Mouse (Mus musculus): Measurements from ENCODE around the gene Nos1ap. TPM values are rescaled to one million over a fixed set of nuclear protein-coding genes. Genes with fewer than 3 reads are reported as not detected.
A peak's percentile ranks its signal among the peaks of the same experiment; 100 is the strongest.

The Nos1ap gene
- polyA plus RNA-seq, 1 experiment from 2014 or later = 6.5 TPM

DNA sequence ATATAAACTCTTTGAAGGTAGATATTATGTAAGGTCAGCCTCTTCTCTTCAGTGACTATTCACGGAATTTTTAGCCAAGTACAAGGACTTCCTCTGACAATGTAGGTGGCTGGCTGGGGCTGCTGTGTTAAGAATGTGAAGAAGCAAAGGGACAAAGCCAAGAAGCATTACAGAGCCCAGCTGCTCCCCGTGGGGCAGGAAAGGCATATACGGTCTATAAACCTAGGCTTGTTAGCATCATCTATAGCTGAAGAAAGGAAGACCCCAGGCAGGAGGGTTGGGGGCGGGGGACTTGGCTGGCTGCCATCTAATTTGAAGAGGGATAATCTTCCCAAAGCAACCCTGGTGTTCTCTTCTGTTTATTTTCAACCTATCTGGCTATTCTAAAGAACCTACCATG is 180.6 kb downstream of the Nos1ap start:
- H3K9me3 ChIP-seq = no peaks in the 10 kb centered on the region
- H3K36me3 ChIP-seq (replicated peaks) = no peaks in the 10 kb centered on the region
- no peak overlapping the region for H3K4me3 ChIP-seq
- no peak overlapping the region for H3K27ac ChIP-seq (replicated peaks)
- H3K27me3 ChIP-seq (replicated peaks; ENCODE audit: low read depth, poor library complexity, severe bottlenecking) = no peaks in the 10 kb centered on the region
- peaks cover 12% of the 10 kb centered on the region for H3K4me1 ChIP-seq
- 54% methylated on average over 4 of the region's 4 CpGs for whole genome bisulfite sequencing
- DNase-seq (ENCODE audit: low spot score) = no peak

DNA sequence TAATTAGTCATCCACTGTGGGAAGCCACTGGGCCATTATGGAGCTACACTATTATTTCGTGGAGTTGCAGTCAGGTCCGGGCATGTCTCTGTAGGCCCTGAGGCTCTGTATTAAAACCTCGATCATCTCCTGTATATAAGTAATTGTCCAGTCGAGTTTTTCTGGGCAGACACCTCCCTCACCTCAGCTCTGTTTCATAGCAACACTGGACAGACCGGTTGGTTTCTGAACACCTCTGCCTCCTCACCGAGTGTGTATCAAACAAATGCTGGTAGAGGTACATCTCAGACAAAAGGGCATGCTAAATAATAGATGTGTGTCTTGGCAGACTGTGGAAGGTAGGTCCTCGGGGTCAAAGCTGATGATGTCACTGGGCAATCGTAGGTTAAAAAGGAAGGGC is 182.7 kb downstream of the Nos1ap start:
- no peaks in the 10 kb centered on the region for H3K36me3 ChIP-seq (replicated peaks)
- peaks cover 12% of the 10 kb centered on the region for H3K4me1 ChIP-seq
- no peak overlapping the region for H3K4me3 ChIP-seq
- no peaks in the 10 kb centered on the region for H3K9me3 ChIP-seq
- no peak for DNase-seq (ENCODE audit: low spot score)
- H3K27ac ChIP-seq (replicated peaks) = no peak overlapping the region
- WGBS = 88% methylated on average over 8 of the region's 8 CpGs
- H3K27me3 ChIP-seq (replicated peaks; ENCODE audit: low read depth, poor library complexity, severe bottlenecking) = no peaks in the 10 kb centered on the region

DNA sequence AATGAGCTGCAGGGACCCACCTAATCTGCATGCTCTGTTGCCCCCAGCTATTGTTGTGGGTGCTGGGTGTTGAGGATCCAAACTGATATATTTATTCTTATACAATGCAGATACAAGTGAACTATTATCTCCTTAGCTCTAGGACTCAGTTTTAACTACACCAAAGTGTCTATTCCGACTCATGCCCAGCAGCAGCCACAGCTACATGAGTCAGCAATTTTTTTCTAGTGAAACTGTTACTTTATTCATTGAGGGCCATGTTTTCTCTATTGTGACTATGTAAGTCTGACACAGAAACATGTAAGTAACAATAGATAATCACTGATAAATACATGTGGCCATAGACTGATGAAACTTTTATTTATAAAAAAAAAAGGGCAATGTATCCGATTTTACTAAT is 184.5 kb downstream of the Nos1ap start:
- H3K4me1 ChIP-seq = peaks cover 6% of the 10 kb centered on the region; the same call in 1 of the 2 replicates
- H3K27ac ChIP-seq (replicated peaks) = no peak overlapping the region
- H3K9me3 ChIP-seq = no peaks in the 10 kb centered on the region
- H3K36me3 ChIP-seq (replicated peaks) = no peaks in the 10 kb centered on the region
- no peaks in the 10 kb centered on the region for H3K27me3 ChIP-seq (replicated peaks; ENCODE audit: low read depth, poor library complexity, severe bottlenecking)
- no peak overlapping the region for H3K4me3 ChIP-seq
- 87% methylated on average over 2 of the region's 2 CpGs for WGBS
- DNase-seq (ENCODE audit: low spot score) = no peak

DNA sequence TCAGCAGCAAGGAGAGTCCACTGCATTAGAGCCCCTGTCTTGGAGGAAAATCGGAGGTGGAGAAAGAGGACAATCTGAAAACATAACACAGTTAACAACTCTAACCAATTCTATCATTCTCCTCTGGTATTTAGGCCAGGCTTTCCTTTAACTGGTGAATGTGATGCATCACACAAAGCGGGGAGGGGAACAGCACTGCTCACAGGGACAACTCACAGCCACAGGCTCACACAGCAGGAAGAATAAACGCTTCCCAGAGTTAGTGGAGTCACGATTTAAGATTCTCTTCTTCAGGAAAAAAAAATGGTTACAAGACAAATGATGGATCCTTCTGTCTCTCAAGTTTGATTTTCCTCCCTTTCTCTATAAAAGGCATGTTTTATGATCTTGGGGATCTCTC is 187.0 kb downstream of the Nos1ap start:
- DNase-seq (ENCODE audit: low spot score) = no peak
- Histone ChIP-seq H3K36me3 (replicated peaks) (no peaks in the 10 kb centered on the region), H3K27me3 (replicated peaks; ENCODE audit: low read depth, poor library complexity, severe bottlenecking) (no peaks in the 10 kb centered on the region), H3K27ac (replicated peaks) (no peak overlapping the region), H3K4me1 (no peaks in the 10 kb centered on the region), H3K4me3 (no peak overlapping the region), H3K9me3 (no peaks in the 10 kb centered on the region)
- 69% methylated on average over 4 of the region's 4 CpGs for whole genome bisulfite sequencing

DNA sequence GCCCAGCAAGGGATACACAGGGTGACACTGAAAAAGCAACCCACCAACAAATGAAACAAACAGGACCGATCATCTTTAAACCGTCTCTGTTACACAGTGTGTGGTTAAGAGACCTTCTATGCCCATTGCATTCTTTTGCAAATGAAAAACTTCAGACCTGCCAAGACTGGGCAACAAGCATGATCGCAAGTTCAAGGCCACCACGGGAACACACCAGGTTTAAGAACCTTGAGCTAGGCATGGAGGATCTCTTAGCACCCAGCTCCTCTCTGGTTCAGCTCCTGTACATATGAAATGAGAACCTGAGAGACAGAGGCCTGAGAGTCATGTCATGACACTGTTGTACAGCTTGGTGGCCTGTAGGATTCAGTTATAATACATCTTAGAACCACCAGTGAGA is 190.8 kb downstream of the Nos1ap start:
- Histone ChIP-seq H3K9me3 (no peaks in the 10 kb centered on the region), H3K4me3 (no peak overlapping the region), H3K27me3 (replicated peaks; ENCODE audit: low read depth, poor library complexity, severe bottlenecking) (no peaks in the 10 kb centered on the region), H3K27ac (replicated peaks) (no peak overlapping the region), H3K36me3 (replicated peaks) (no peaks in the 10 kb centered on the region), H3K4me1 (no peaks in the 10 kb centered on the region)
- no peak for DNase-seq (ENCODE audit: low spot score)
- 91% methylated on average over 4 of the region's 4 CpGs for WGBS

DNA sequence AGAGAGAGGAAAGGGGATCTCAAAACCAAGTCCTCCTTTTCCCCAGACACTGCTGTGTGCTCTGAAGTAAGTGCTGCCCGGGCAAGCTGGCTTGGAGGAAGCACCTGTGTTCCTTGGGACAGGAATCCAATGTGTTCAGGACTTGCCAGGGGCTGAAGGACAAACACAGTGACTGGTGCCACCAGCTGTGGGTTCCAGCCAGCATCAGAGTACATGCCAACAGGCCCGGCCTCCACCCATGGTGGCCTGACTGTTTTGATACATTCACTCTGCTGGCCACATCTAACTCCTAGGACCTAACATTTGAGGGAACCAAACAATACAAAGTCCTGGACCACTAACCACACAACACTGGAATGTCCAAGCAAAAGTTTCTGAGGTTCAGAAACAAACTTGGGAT is 194.6 kb downstream of the Nos1ap start:
- Histone ChIP-seq H3K4me1 (peaks cover 5% of the 10 kb centered on the region; the same call in 1 of the 2 replicates), H3K4me3 (no peak overlapping the region), H3K27ac (replicated peaks) (no peak overlapping the region), H3K36me3 (replicated peaks) (no peaks in the 10 kb centered on the region), H3K27me3 (replicated peaks; ENCODE audit: low read depth, poor library complexity, severe bottlenecking) (no peaks in the 10 kb centered on the region), H3K9me3 (no peaks in the 10 kb centered on the region)
- DNase-seq (ENCODE audit: low spot score) = no peak
- 91% methylated on average over 2 of the region's 2 CpGs for WGBS

DNA sequence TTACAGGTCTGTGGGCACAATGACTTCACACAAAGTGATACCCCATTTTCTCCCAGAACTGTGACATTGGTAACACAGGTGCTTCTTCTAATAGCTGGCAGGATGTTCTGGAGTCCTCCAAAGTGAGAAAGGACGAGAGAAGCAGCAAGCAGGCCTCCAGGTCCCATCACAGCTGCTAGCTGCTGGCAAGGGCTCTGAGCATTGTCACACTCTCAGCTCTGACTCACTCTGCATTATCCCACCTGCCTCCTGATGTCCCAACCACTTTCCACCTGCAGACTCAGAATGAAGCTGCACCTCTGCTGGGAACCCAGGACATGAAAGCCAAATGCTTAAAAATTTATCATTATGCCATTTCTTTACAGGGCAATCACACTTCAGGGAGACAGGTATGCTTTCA is 195.0 kb downstream of the Nos1ap start:
- Histone ChIP-seq H3K36me3 (replicated peaks) (no peaks in the 10 kb centered on the region), H3K4me3 (no peak overlapping the region), H3K9me3 (no peaks in the 10 kb centered on the region), H3K27me3 (replicated peaks; ENCODE audit: low read depth, poor library complexity, severe bottlenecking) (no peaks in the 10 kb centered on the region), H3K4me1 (peaks cover 5% of the 10 kb centered on the region; the same call in 1 of the 2 replicates), H3K27ac (replicated peaks) (no peak overlapping the region)
- no peak for DNase-seq (ENCODE audit: low spot score)
- WGBS = 71% methylated on average over 1 of the region's 1 CpGs

DNA sequence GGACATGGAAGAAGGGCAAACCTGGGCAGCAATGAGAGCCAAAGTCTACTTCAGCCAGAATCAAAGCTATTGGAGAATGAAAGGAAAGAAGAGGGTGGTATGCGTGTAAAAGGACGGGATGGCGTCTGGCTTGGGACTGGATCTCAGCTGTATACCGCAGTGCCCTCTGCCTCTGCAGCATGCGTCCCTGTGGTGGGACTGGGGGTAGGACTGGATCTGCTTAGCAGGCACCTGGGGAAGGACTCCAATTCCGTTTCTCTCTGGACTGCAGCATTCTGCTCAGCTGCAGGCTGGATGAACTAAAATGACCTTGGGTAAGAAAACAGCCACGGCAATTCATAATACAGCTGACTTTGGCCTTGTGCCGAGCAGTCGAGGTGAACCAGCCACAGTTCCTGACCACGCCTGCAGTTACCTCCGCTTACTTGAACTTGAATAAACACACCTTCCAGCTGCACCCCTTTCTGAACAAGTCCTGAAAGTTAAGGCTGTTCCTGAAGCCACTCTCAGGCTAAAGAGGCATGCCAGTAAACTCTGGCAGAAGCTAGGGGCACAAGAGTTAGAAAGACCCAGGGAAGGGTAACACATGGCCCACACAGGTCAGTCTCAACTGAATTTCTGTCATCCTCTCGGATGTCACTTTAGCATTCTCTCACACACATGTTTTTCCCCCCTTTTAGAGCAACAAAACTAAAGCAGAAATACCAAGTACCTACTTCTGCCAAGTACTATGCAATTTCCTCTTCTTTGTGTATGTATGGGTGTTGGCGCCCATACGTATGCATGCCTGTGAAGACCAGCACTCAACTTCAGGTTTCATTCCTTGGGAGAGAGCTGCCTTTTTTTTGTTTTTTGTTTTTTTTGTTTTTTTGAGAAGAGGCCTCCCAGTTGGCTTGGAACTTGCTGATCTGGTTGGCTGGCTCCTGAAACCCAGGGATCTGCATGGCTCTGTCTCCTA is 196.6 kb downstream of the Nos1ap start:
- H3K36me3 ChIP-seq (replicated peaks) = no peaks in the 10 kb centered on the region
- peaks cover 5% of the 10 kb centered on the region; the same call in 1 of the 2 replicates for H3K4me1 ChIP-seq
- H3K4me3 ChIP-seq = no peak overlapping the region
- WGBS = 87% methylated on average over 14 of the region's 14 CpGs
- H3K27me3 ChIP-seq (replicated peaks; ENCODE audit: low read depth, poor library complexity, severe bottlenecking) = no peaks in the 10 kb centered on the region
- H3K27ac ChIP-seq (replicated peaks) = no peak overlapping the region
- H3K9me3 ChIP-seq = no peaks in the 10 kb centered on the region
- no peak for DNase-seq (ENCODE audit: low spot score)

DNA sequence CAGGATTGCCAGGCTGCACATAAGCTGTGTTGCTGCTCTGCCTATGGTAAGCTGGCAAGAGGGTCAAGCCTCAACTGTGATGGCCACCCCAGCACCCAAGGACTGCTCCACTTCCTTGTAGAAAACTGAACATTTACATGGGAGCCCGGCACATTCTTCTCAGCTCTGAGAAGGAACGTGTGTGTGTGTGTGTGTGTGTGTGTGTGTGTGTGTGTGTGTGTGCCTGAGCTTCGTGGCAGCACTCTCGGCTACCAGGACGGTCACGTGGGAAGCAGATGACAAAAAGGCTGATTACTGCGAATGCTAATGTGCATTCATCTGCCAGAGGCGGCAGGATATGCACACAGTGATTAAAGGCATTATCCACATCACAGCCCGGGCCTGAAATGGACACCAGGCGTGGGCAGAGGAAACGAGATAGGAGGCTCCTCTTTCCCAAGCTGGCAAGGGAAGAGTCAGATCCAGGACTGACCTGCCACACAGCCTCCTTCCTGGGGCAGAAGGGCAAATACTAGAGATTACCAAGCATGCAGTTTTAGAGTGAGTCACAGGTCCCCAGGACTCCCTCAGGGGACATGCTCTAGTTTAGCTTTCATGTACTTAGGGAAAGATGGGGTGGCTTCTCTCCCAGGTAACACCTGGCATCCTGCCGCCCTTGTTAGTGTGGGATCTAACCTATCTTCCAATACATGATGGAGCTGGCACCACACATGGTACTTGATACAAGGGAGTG is 202.3 kb downstream of the Nos1ap start:
- WGBS = 60% methylated on average over 12 of the region's 12 CpGs
- H3K4me3 ChIP-seq = no peak overlapping the region
- H3K4me1 ChIP-seq = peaks cover 10% of the 10 kb centered on the region
- H3K27ac ChIP-seq (replicated peaks) = 0 out of 2 replicates have a peak overlapping the region, but pooled peaks have one; percentile 1
- H3K36me3 ChIP-seq (replicated peaks) = no peaks in the 10 kb centered on the region
- H3K9me3 ChIP-seq = no peaks in the 10 kb centered on the region
- peak; percentile 26 for DNase-seq (ENCODE audit: low spot score)
- H3K27me3 ChIP-seq (replicated peaks; ENCODE audit: low read depth, poor library complexity, severe bottlenecking) = no peaks in the 10 kb centered on the region

DNA sequence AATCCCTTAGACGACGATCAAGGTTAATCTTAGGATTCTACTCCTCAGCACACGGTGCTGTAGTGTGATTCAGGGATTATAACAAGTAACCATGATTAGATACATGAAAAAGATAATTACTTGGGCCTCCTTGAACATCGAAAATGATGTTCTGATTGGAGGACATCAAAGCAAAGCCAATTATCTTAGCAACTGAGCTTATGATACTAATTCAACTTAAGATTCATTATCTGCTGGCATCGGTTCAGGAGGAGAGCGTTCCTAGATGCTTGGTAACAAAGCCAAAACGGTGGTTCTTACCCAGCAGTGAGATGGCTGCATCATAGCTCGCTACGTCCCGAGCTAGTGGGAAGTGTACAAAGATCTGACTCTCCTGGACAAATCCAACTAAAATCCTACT is 204.2 kb downstream of the Nos1ap start:
- no peak overlapping the region for H3K4me3 ChIP-seq
- WGBS = 89% methylated on average over 10 of the region's 10 CpGs
- no peaks in the 10 kb centered on the region for H3K27me3 ChIP-seq (replicated peaks; ENCODE audit: low read depth, poor library complexity, severe bottlenecking)
- H3K27ac ChIP-seq (replicated peaks) = no peak overlapping the region
- no peaks in the 10 kb centered on the region for H3K36me3 ChIP-seq (replicated peaks)
- H3K4me1 ChIP-seq = peaks cover 21% of the 10 kb centered on the region
- H3K9me3 ChIP-seq = no peaks in the 10 kb centered on the region
- no peak for DNase-seq (ENCODE audit: low spot score)

DNA sequence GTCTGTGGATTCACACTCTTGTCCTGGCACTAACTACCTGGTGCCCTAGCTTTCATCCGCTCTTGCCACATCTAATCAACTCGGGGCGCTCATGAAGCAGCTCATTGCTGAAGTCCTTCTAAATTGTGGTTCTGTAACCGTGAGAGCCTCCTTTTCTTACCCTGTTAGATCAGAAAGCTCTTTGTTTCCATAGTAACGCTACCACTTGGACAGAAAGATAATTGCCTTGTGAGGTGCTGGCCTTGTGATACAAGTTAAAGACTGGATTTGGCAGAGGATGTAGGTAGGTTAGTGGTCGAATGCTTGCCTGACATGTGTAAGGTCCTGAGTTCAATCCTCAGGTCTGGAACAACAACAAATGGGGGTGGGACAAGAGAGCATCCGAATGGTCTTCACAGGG is 206.1 kb downstream of the Nos1ap start:
- no peak for DNase-seq (ENCODE audit: low spot score)
- H3K9me3 ChIP-seq = no peaks in the 10 kb centered on the region
- 85% methylated on average over 7 of the region's 7 CpGs for WGBS
- H3K4me3 ChIP-seq = no peak overlapping the region
- H3K36me3 ChIP-seq (replicated peaks) = no peaks in the 10 kb centered on the region
- H3K27me3 ChIP-seq (replicated peaks; ENCODE audit: low read depth, poor library complexity, severe bottlenecking) = no peaks in the 10 kb centered on the region
- H3K4me1 ChIP-seq = peaks cover 31% of the 10 kb centered on the region
- no peak overlapping the region for H3K27ac ChIP-seq (replicated peaks)

DNA sequence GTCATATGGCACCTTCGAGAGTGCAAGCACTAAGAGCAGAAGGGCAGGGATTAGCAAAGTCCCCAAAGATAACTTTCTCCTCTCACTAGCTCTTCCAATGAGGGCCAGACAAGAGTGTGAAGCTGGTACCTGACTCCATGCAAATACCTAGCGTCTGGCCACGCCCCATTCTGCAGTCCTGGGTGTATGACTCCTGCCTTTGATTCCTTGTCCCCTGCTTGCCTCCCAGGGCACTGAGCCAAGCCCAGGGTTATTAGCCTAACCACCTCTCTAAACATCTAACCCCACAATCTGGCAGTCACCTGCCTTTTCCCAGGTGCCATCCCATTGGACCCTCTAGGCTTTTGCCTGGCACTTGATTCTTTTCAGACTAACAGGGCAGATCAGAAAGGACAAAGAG is 208.2 kb downstream of the Nos1ap start:
- no peaks in the 10 kb centered on the region for H3K9me3 ChIP-seq
- H3K4me3 ChIP-seq = no peak overlapping the region
- no peaks in the 10 kb centered on the region for H3K27me3 ChIP-seq (replicated peaks; ENCODE audit: low read depth, poor library complexity, severe bottlenecking)
- H3K27ac ChIP-seq (replicated peaks) = no peak overlapping the region
- no peak for DNase-seq (ENCODE audit: low spot score)
- 18% methylated on average over 3 of the region's 3 CpGs for WGBS
- H3K4me1 ChIP-seq = peaks cover 21% of the 10 kb centered on the region
- no peaks in the 10 kb centered on the region for H3K36me3 ChIP-seq (replicated peaks)

DNA sequence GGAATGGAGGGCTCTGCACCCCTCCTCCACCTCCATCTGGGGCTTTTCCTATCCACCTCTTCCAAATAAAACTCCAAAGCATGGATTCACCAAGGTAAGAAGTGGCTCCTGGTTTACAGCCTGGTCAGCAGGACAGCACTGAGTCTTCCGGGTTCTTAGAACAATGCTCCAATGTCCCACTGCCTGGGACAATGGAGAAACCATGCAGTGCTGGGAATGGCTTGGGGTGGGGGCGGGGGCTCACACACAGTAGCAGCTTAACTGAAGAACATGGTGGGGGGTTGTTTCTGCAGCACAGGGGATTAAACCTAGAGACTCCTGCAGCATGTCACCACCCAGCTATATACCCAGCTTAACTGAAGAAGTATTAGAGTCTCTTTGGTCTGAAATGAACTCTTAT is 209.2 kb downstream of the Nos1ap start:
- H3K9me3 ChIP-seq = no peaks in the 10 kb centered on the region
- no peak overlapping the region for H3K4me3 ChIP-seq
- no peak overlapping the region for H3K27ac ChIP-seq (replicated peaks)
- H3K27me3 ChIP-seq (replicated peaks; ENCODE audit: low read depth, poor library complexity, severe bottlenecking) = no peaks in the 10 kb centered on the region
- no peaks in the 10 kb centered on the region for H3K36me3 ChIP-seq (replicated peaks)
- WGBS = 8% methylated on average over 2 of the region's 2 CpGs
- no peak for DNase-seq (ENCODE audit: low spot score)
- peaks cover 21% of the 10 kb centered on the region for H3K4me1 ChIP-seq

Measured in embryonic facial prominence, embryonic 10.5 days (tissue).